Mouse (Mus musculus): ENCODE measurements around the gene Bach2. TPM values are rescaled to one million over a fixed set of nuclear protein-coding genes. Genes with fewer than 3 reads are reported as not detected.
A peak's percentile ranks its signal among the peaks of the same experiment; 100 is the strongest.

The Bach2 gene
- polyA plus RNA-seq, 1 experiment from 2014 or later: 29.9 TPM

- 0 out of 2 replicates have a peak, but pooled peaks cover 2% of the 10 kb centered on the region for H3K4me1 ChIP-seq (ENCODE audit: control insufficient read depth, insufficient read depth, low read length)
- DNase-seq (ENCODE audit: low spot score) (no peak), ATAC-seq (ENCODE audit: insufficient read depth, low FRiP score, low TSS enrichment) (no peak)
- no peaks in the 10 kb centered on the region for H3K27me3 ChIP-seq (ENCODE audit: control insufficient read depth, insufficient read depth, low read length)
- H3K36me3 ChIP-seq (ENCODE audit: control insufficient read depth, insufficient read depth, low read length): no peaks in the 10 kb centered on the region
- H3K4me2 ChIP-seq (ENCODE audit: low read depth): no peak overlapping the region
- no peak overlapping the region for H3K4me3 ChIP-seq (ENCODE audit: low read depth, low read length)
- no peak overlapping the region for H3K27ac ChIP-seq (ENCODE audit: low read depth, low read length)
- H3K9me3 ChIP-seq (ENCODE audit: control insufficient read depth, low read length): no peaks in the 10 kb centered on the region
- 92% methylated on average over 11 of the region's 11 CpGs for WGBS
- no peak overlapping the region for H3K9ac ChIP-seq (ENCODE audit: low read length)
Measured at GRCm38 (mm10) chr4:32439974-32440739, 201.6 kb downstream of the Bach2 start.

- no peaks in the 10 kb centered on the region for H3K9me3 ChIP-seq (ENCODE audit: control insufficient read depth, low read length)
- H3K36me3 ChIP-seq (ENCODE audit: control insufficient read depth, insufficient read depth, low read length): no peaks in the 10 kb centered on the region
- DNase-seq (ENCODE audit: low spot score) (no peak), ATAC-seq (ENCODE audit: insufficient read depth, low FRiP score, low TSS enrichment) (no peak)
- no peak overlapping the region for H3K4me3 ChIP-seq (ENCODE audit: low read depth, low read length)
- WGBS: 89% methylated on average over 6 of the region's 6 CpGs
- no peaks in the 10 kb centered on the region for H3K27me3 ChIP-seq (ENCODE audit: control insufficient read depth, insufficient read depth, low read length)
- H3K4me1 ChIP-seq (ENCODE audit: control insufficient read depth, insufficient read depth, low read length): no peaks in the 10 kb centered on the region
- H3K4me2 ChIP-seq (ENCODE audit: low read depth): no peak overlapping the region
- H3K9ac ChIP-seq (ENCODE audit: low read length): no peak overlapping the region
- no peak overlapping the region for H3K27ac ChIP-seq (ENCODE audit: low read depth, low read length)
Measured at GRCm38 (mm10) chr4:32440740-32441072, 202.1 kb downstream of the Bach2 start.

GRCm38 (mm10) chr4:32444671-32445196 lies 206.1 kb downstream of the Bach2 start:
- DNase-seq (ENCODE audit: low spot score): no peak
- no peaks in the 10 kb centered on the region for H3K36me3 ChIP-seq (ENCODE audit: control insufficient read depth, insufficient read depth, low read length)
- no peak for ATAC-seq (ENCODE audit: insufficient read depth, low FRiP score, low TSS enrichment)
- no peaks in the 10 kb centered on the region for H3K4me1 ChIP-seq (ENCODE audit: control insufficient read depth, insufficient read depth, low read length)
- 100% methylated on average over 1 of the region's 1 CpGs for WGBS
- H3K4me2 ChIP-seq (ENCODE audit: low read depth): no peak overlapping the region
- no peak overlapping the region for H3K4me3 ChIP-seq (ENCODE audit: low read depth, low read length)
- no peaks in the 10 kb centered on the region for H3K27me3 ChIP-seq (ENCODE audit: control insufficient read depth, insufficient read depth, low read length)
- H3K9ac ChIP-seq (ENCODE audit: low read length): no peak overlapping the region
- H3K9me3 ChIP-seq (ENCODE audit: control insufficient read depth, low read length): no peaks in the 10 kb centered on the region
- H3K27ac ChIP-seq (ENCODE audit: low read depth, low read length): no peak overlapping the region

DNA sequence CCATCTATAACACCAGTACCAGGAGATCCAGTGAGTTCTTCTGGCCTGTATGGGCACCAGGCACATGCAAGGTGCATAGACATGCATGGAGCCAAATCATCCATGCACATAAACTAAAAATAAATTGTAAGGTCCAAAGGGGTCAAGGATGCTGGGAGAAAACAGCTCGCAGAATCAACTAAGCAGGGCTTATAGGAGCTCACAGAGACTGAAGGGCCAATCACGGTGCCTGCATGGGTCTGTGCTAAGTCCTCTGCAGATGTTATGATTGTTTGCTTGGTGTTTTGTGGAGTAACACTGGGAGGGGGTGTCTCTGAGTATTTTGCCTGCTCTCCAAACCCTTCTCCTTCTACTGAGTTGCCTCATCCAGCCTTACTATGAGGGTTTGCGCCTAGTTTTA lies 209.2 kb downstream of the Bach2 start:
- Histone ChIP-seq H3K27ac (ENCODE audit: low read depth, low read length) (no peak overlapping the region), H3K27me3 (ENCODE audit: control insufficient read depth, insufficient read depth, low read length) (no peaks in the 10 kb centered on the region), H3K9ac (ENCODE audit: low read length) (no peak overlapping the region), H3K4me3 (ENCODE audit: low read depth, low read length) (no peak overlapping the region), H3K9me3 (ENCODE audit: control insufficient read depth, low read length) (no peaks in the 10 kb centered on the region), H3K36me3 (ENCODE audit: control insufficient read depth, insufficient read depth, low read length) (no peaks in the 10 kb centered on the region), H3K4me1 (ENCODE audit: control insufficient read depth, insufficient read depth, low read length) (no peaks in the 10 kb centered on the region), H3K4me2 (ENCODE audit: low read depth) (no peak overlapping the region)
- no peak for ATAC-seq (ENCODE audit: insufficient read depth, low FRiP score, low TSS enrichment)
- DNase-seq (ENCODE audit: low spot score): no peak
- WGBS: 97% methylated on average over 3 of the region's 3 CpGs

- 91% methylated on average over 7 of the region's 7 CpGs for WGBS
Measured at GRCm38 (mm10) chr4:32461986-32462385, 223.4 kb downstream of the Bach2 start.

DNA sequence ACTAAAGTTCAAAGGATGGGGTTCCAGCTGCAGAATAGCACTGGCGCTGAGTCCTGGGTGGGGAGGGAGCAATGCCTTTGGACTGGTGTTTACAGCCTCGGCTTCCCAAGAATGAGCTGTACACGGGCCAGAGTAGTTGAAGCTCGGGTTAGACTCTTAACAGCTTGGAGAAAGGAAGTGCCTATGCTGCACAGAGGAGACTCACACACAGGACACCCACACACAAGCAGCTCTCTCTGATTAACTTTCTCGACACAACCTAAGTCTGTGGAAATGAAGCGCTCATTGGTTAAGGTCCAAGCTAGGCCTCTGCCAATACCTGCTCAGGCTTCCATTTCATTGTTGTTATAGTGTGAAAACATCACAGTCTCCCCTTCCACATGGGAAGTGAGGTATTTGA lies 224.5 kb downstream of the Bach2 start:
- no peak overlapping the region for H3K4me2 ChIP-seq (ENCODE audit: low read depth)

More at GRCm38 (mm10) chr4:32461986-32462385, 223.4 kb downstream of the Bach2 start:
- Histone ChIP-seq H3K4me3 (ENCODE audit: low read depth, low read length) (no peak overlapping the region), H3K9me3 (ENCODE audit: control insufficient read depth, low read length) (no peaks in the 10 kb centered on the region), H3K27me3 (ENCODE audit: control insufficient read depth, insufficient read depth, low read length) (no peaks in the 10 kb centered on the region), H3K36me3 (ENCODE audit: control insufficient read depth, insufficient read depth, low read length) (no peaks in the 10 kb centered on the region), H3K4me2 (ENCODE audit: low read depth) (no peak overlapping the region), H3K9ac (ENCODE audit: low read length) (no peak overlapping the region), H3K27ac (ENCODE audit: low read depth, low read length) (no peak overlapping the region), H3K4me1 (ENCODE audit: control insufficient read depth, insufficient read depth, low read length) (no peaks in the 10 kb centered on the region)
- ATAC-seq (ENCODE audit: insufficient read depth, low FRiP score, low TSS enrichment) (no peak), DNase-seq (ENCODE audit: low spot score) (no peak)

GRCm38 (mm10) chr4:32464540-32464939 lies 225.9 kb downstream of the Bach2 start:
- 78% methylated on average over 6 of the region's 6 CpGs for WGBS
- no peak overlapping the region for H3K9ac ChIP-seq (ENCODE audit: low read length)
- H3K4me1 ChIP-seq (ENCODE audit: control insufficient read depth, insufficient read depth, low read length): no peaks in the 10 kb centered on the region
- H3K9me3 ChIP-seq (ENCODE audit: control insufficient read depth, low read length): no peaks in the 10 kb centered on the region
- no peaks in the 10 kb centered on the region for H3K36me3 ChIP-seq (ENCODE audit: control insufficient read depth, insufficient read depth, low read length)
- ATAC-seq (ENCODE audit: insufficient read depth, low FRiP score, low TSS enrichment): no peak
- no peak for DNase-seq (ENCODE audit: low spot score)
- no peaks in the 10 kb centered on the region for H3K27me3 ChIP-seq (ENCODE audit: control insufficient read depth, insufficient read depth, low read length)
- H3K4me2 ChIP-seq (ENCODE audit: low read depth): no peak overlapping the region
- no peak overlapping the region for H3K27ac ChIP-seq (ENCODE audit: low read depth, low read length)
- H3K4me3 ChIP-seq (ENCODE audit: low read depth, low read length): no peak overlapping the region

More for the DNA sequence above, 224.5 kb downstream of the Bach2 start:
- 93% methylated on average over 6 of the region's 6 CpGs for WGBS
- no peak overlapping the region for H3K27ac ChIP-seq (ENCODE audit: low read depth, low read length)
- ATAC-seq (ENCODE audit: insufficient read depth, low FRiP score, low TSS enrichment) (no peak), DNase-seq (ENCODE audit: low spot score) (no peak)
- no peaks in the 10 kb centered on the region for H3K4me1 ChIP-seq (ENCODE audit: control insufficient read depth, insufficient read depth, low read length)
- no peak overlapping the region for H3K9ac ChIP-seq (ENCODE audit: low read length)
- no peaks in the 10 kb centered on the region for H3K9me3 ChIP-seq (ENCODE audit: control insufficient read depth, low read length)
- no peak overlapping the region for H3K4me3 ChIP-seq (ENCODE audit: low read depth, low read length)
- H3K27me3 ChIP-seq (ENCODE audit: control insufficient read depth, insufficient read depth, low read length): no peaks in the 10 kb centered on the region
- H3K36me3 ChIP-seq (ENCODE audit: control insufficient read depth, insufficient read depth, low read length): no peaks in the 10 kb centered on the region

DNA sequence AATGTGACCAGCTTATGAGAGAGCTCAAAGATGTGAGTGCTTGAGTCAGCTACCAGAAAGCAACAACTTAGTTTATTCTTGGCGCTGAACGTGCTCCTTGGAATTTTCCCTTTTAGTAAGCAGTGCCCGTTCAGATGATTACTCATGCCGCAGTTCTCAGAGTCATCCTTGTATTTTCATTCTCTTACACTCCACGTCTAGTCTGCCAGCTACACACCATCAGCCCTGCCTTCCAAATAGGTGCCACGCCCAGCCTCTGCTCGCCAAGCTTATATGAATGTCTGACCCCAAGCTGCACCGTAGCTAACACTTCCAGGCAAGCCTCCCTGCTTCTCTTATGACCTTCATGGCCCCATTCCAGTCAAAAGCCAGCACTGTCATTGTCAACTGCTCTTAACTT lies 227.4 kb downstream of the Bach2 start:
- no peak overlapping the region for H3K4me3 ChIP-seq (ENCODE audit: low read depth, low read length)
- H3K9ac ChIP-seq (ENCODE audit: low read length): no peak overlapping the region
- no peaks in the 10 kb centered on the region for H3K27me3 ChIP-seq (ENCODE audit: control insufficient read depth, insufficient read depth, low read length)
- no peaks in the 10 kb centered on the region for H3K9me3 ChIP-seq (ENCODE audit: control insufficient read depth, low read length)
- ATAC-seq (ENCODE audit: insufficient read depth, low FRiP score, low TSS enrichment) (no peak), DNase-seq (ENCODE audit: low spot score) (no peak)
- WGBS: 83% methylated on average over 8 of the region's 8 CpGs
- H3K36me3 ChIP-seq (ENCODE audit: control insufficient read depth, insufficient read depth, low read length): no peaks in the 10 kb centered on the region
- no peak overlapping the region for H3K27ac ChIP-seq (ENCODE audit: low read depth, low read length)
- H3K4me2 ChIP-seq (ENCODE audit: low read depth): no peak overlapping the region
- no peaks in the 10 kb centered on the region for H3K4me1 ChIP-seq (ENCODE audit: control insufficient read depth, insufficient read depth, low read length)

GRCm38 (mm10) chr4:32477977-32478660 lies 239.5 kb downstream of the Bach2 start:
- Histone ChIP-seq H3K27ac (ENCODE audit: low read depth, low read length) (peak overlapping the region; percentile 58; the same call in 1 of the 2 replicates), H3K9me3 (ENCODE audit: control insufficient read depth, low read length) (no peaks in the 10 kb centered on the region), H3K36me3 (ENCODE audit: control insufficient read depth, insufficient read depth, low read length) (no peaks in the 10 kb centered on the region), H3K4me2 (ENCODE audit: low read depth) (no peak overlapping the region), H3K27me3 (ENCODE audit: control insufficient read depth, insufficient read depth, low read length) (no peaks in the 10 kb centered on the region), H3K4me1 (ENCODE audit: control insufficient read depth, insufficient read depth, low read length) (peaks cover 39% of the 10 kb centered on the region), H3K4me3 (ENCODE audit: low read depth, low read length) (no peak overlapping the region), H3K9ac (ENCODE audit: low read length) (no peak overlapping the region)
- no peak for DNase-seq (ENCODE audit: low spot score)
- 53% methylated on average over 6 of the region's 6 CpGs for WGBS
- no peak for ATAC-seq (ENCODE audit: insufficient read depth, low FRiP score, low TSS enrichment)

Measured in neural tube, embryonic 11.5 days (tissue).